Mouse (Mus musculus) activated CD4-positive, CD25-positive, alpha-beta regulatory T cell (primary cell): ENCODE data around the gene Gm13695. TPM values are rescaled to one million over a fixed set of nuclear protein-coding genes. Genes with fewer than 3 reads are reported as not detected.

ENCODE experiments used
- polyA plus RNA-seq, 2 experiments: library from polyadenylated mRNA; unstranded; fragments of 100-300 nt; shearing (Covaris generic); gene quantifications; one replicate each; pipeline ENCODE4 v1.2.1; 2017

The Gm13695 gene
- polyA plus RNA-seq = not detected

DNA sequence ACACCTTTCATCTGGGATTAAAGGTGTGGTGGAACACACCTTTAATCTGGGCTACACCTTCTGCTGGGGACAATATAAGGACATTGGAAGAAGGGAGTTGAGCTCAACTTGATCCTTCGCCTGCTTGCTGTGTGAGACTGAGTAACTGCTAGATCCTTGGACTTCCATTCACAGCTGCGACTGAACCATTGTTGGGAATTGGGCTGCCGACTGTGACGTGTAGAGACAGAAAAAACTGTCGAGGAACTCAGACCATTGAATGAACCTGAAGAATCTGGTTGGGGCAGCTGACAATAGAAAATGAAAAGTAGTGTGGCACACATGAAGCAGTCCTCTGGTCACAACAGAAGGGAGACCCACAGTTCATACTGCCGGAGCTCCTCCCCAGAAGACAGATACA, at the start of gene Gm13695:
Gene Gm13695, plus strand, starts transcription at position 301 of the 400 bp plus-strand sequence.

DNA sequence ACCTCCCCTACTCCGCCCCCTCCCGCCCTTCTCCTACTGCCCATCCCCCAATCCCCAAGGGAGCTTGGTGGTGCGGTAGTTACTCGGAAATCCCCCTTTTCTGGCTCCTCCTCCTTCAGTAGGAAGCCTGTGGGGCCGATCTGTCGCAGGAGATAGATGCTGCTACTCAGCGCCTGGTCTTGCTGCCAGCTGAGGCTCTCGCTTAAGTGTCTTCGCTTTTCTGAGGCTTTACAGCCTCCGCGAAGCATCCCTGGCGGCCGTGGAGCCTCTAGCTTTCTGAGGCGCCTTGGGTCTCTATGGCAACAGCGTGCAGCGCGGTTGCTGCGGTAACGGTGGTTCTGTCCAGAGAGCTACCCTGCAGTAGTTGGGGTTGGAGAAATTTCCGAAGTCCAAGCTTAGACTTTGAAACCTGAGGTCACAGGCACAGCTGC, 26.2 kb upstream of the Gm13695 start, which contains the start of gene Zswim2:
Gene Zswim2, minus strand, starts transcription at position 298 of the 431 bp plus-strand sequence.

GRCm38 (mm10) chr2:83955393-83955792, 11.7 kb upstream of the Gm13695 start, which contains the start of gene Gm13698:
Gm13698 (plus strand) TSS chr2:83955693.

DNA sequence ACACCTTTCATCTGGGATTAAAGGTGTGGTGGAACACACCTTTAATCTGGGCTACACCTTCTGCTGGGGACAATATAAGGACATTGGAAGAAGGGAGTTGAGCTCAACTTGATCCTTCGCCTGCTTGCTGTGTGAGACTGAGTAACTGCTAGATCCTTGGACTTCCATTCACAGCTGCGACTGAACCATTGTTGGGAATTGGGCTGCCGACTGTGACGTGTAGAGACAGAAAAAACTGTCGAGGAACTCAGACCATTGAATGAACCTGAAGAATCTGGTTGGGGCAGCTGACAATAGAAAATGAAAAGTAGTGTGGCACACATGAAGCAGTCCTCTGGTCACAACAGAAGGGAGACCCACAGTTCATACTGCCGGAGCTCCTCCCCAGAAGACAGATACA, 5.9 kb upstream of the Gm13695 start, which contains the start of gene Gm13693:
Gene Gm13693, plus strand, starts transcription at position 301 of the 400 bp plus-strand sequence.

DNA sequence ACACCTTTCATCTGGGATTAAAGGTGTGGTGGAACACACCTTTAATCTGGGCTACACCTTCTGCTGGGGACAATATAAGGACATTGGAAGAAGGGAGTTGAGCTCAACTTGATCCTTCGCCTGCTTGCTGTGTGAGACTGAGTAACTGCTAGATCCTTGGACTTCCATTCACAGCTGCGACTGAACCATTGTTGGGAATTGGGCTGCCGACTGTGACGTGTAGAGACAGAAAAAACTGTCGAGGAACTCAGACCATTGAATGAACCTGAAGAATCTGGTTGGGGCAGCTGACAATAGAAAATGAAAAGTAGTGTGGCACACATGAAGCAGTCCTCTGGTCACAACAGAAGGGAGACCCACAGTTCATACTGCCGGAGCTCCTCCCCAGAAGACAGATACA, 5.7 kb downstream of the Gm13695 start, which contains the start of gene Gm13696:
Gene Gm13696, plus strand, starts transcription at position 301 of the 400 bp plus-strand sequence.

DNA sequence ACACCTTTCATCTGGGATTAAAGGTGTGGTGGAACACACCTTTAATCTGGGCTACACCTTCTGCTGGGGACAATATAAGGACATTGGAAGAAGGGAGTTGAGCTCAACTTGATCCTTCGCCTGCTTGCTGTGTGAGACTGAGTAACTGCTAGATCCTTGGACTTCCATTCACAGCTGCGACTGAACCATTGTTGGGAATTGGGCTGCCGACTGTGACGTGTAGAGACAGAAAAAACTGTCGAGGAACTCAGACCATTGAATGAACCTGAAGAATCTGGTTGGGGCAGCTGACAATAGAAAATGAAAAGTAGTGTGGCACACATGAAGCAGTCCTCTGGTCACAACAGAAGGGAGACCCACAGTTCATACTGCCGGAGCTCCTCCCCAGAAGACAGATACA, 11.5 kb downstream of the Gm13695 start, which contains the start of gene Gm13694:
Gene Gm13694, plus strand, starts transcription at position 301 of the 400 bp plus-strand sequence.

DNA sequence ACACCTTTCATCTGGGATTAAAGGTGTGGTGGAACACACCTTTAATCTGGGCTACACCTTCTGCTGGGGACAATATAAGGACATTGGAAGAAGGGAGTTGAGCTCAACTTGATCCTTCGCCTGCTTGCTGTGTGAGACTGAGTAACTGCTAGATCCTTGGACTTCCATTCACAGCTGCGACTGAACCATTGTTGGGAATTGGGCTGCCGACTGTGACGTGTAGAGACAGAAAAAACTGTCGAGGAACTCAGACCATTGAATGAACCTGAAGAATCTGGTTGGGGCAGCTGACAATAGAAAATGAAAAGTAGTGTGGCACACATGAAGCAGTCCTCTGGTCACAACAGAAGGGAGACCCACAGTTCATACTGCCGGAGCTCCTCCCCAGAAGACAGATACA, 17.3 kb downstream of the Gm13695 start, which contains the start of gene Gm13697:
Gene Gm13697, plus strand, starts transcription at position 301 of the 400 bp plus-strand sequence.

GRCm38 (mm10) chr2:83990253-83990652, 23.1 kb downstream of the Gm13695 start, which contains the start of gene Gm13691:
Gm13691 (plus strand) TSS chr2:83990553.

Other genes starting within 250 kb of the Gm13695 start
- gene Itgav, start 242.9 kb upstream of the Gm13695 start, polyA plus RNA-seq = 10 to 100 TPM; 38.5 to 70.0 TPM
- gene Fam171b, start 154.7 kb upstream of the Gm13695 start, polyA plus RNA-seq = under 1 TPM in 1 of 2 experiments, not detected in 1; 0.14 TPM
- not detected for gene Zswim2, start 26.1 kb upstream of the Gm13695 start, polyA plus RNA-seq
- under 1 TPM in 1 of 2 experiments, not detected in 1; 0.16 TPM for gene Gm13698, start 11.6 kb upstream of the Gm13695 start, polyA plus RNA-seq
- under 1 TPM in 1 of 2 experiments, not detected in 1; 0.16 TPM for gene Gm13693, start 5.8 kb upstream of the Gm13695 start, polyA plus RNA-seq
- under 1 TPM in 1 of 2 experiments, not detected in 1; 0.16 TPM for gene Gm13696, start 5.8 kb downstream of the Gm13695 start, polyA plus RNA-seq
- gene Gm13694, start 11.6 kb downstream of the Gm13695 start, polyA plus RNA-seq = under 1 TPM in 1 of 2 experiments, not detected in 1; 0.16 TPM
- under 1 TPM in 1 of 2 experiments, not detected in 1; 0.16 TPM for gene Gm13697, start 17.4 kb downstream of the Gm13695 start, polyA plus RNA-seq
- gene Gm13691, start 23.2 kb downstream of the Gm13695 start, polyA plus RNA-seq = under 1 TPM in 1 of 2 experiments, not detected in 1; 0.16 TPM